Mouse (Mus musculus) C2C12 (cell line): Measurements from ENCODE around the gene 4930402F06Rik.

ENCODE experiments used
- CTCF ChIP-seq: IDR thresholded peaks from one replicate; pipeline ENCODE4 v1.5.1; 2011; ENCODE audit not compliant: control insufficient read depth, insufficient read depth, insufficient read length
- USF1 ChIP-seq: IDR thresholded peaks from one replicate; pipeline ENCODE4 v1.6.1; 2011; ENCODE audit warnings: low read depth, mild to moderate bottlenecking, control low read depth, moderate library complexity

GRCm38 (mm10) chr2:35333670-35334069 is 63.3 kb downstream of the 4930402F06Rik start:
- no peak for TF ChIP-seq USF1
- TF ChIP-seq CTCF: no peak
